Mouse (Mus musculus) MEL (cell line): ENCODE data around the gene Larp4b. TPM values are rescaled to one million over a fixed set of nuclear protein-coding genes. Genes with fewer than 3 reads are reported as not detected.
A peak's percentile ranks its signal among the peaks of the same experiment; 100 is the strongest.

ENCODE experiments used
- DNase-seq: peaks from one replicate; pipeline ENCODE4 v3.0.0; 2011; ENCODE audit warnings: low read depth, low spot score
- H3K27ac ChIP-seq: 2 replicates; pipeline ENCODE4 v1.5.1; 2012; ENCODE audit warnings: low read depth, mild to moderate bottlenecking, control low read depth, low read length, moderate library complexity; ENCODE audit not compliant: control insufficient read depth
- H3K27me3 ChIP-seq, 2 experiments: fragments of 150-350 bp in 1 of 2; sonication (generic) in 1 of 2; 2 replicates each; pipeline ENCODE4 v1.6.1; 2012; ENCODE audit warnings: low read length in 2 of 2, mild to moderate bottlenecking in 2 of 2, improper control_type of control experiment in 1 of 2, moderate library complexity in 1 of 2; ENCODE audit not compliant: insufficient read depth in 2 of 2, control insufficient read depth in 1 of 2
- H3K36me3 ChIP-seq, 2 experiments: 2 replicates each; pipeline ENCODE4 v1.6.1; 2012 to 2014; ENCODE audit warnings: low read length in 2 of 2, improper control_type of control experiment in 1 of 2, inconsistent platforms in 1 of 2, mild to moderate bottlenecking in 1 of 2; ENCODE audit not compliant: insufficient read depth in 2 of 2, control insufficient read depth in 1 of 2
- H3K4me1 ChIP-seq, 2 experiments: fragments of 150-350 bp in 1 of 2; sonication (generic) in 1 of 2; 2 replicates each; pipeline ENCODE4 v1.6.1; 2012; ENCODE audit warnings: low read length in 2 of 2, improper control_type of control experiment in 1 of 2, mild to moderate bottlenecking in 1 of 2; ENCODE audit not compliant: insufficient read depth in 2 of 2, control insufficient read depth in 1 of 2
- H3K4me3 ChIP-seq, 2 experiments: fragments of 150-350 bp in 1 of 2; sonication (generic) in 1 of 2; 2 replicates each; pipeline ENCODE4 v1.5.1; 2012; ENCODE audit warnings: low read depth in 2 of 2, low read length in 2 of 2, mild to moderate bottlenecking in 2 of 2, moderate library complexity in 2 of 2, control low read depth in 1 of 2, improper control_type of control experiment in 1 of 2; ENCODE audit not compliant: control insufficient read depth in 1 of 2, insufficient read depth in 1 of 2
- H3K79me2 ChIP-seq: 2 replicates; pipeline ENCODE4 v1.6.1; 2012; ENCODE audit warnings: mild to moderate bottlenecking, low read length, moderate library complexity; ENCODE audit not compliant: control insufficient read depth, poor library complexity, insufficient read depth
- H3K9ac ChIP-seq: 2 replicates; pipeline ENCODE4 v1.6.1; 2012; ENCODE audit warnings: low read depth, mild to moderate bottlenecking, control low read depth, low read length, moderate library complexity; ENCODE audit not compliant: control insufficient read depth, poor library complexity, severe bottlenecking
- H3K9me3 ChIP-seq: fragments of 150-350 bp; sonication (generic); replicated peaks from 2 replicates; pipeline ENCODE4 v1.6.1; 2012; ENCODE audit warnings: mild to moderate bottlenecking, low read length, improper control_type of control experiment, moderate library complexity; ENCODE audit not compliant: insufficient read depth
- BHLHE40 ChIP-seq: IDR thresholded peaks from 2 replicates; pipeline ENCODE4 v1.6.1; 2012; ENCODE audit warnings: low read depth, mild to moderate bottlenecking, inconsistent platforms, low read length, improper control_type of control experiment, borderline replicate concordance
- CTCF ChIP-seq, 3 experiments: IDR thresholded peaks in 2 of 3; conservative IDR thresholded peaks in 1 of 3; 2 replicates each; pipeline ENCODE4 v1.5.1; 2011 to 2012; ENCODE audit warnings: low read length in 3 of 3, low read depth in 2 of 3, mild to moderate bottlenecking in 2 of 3, improper control_type of control experiment in 1 of 3, inconsistent platforms in 1 of 3, mixed read lengths in 1 of 3, moderate library complexity in 1 of 3; ENCODE audit not compliant: control insufficient read depth in 1 of 3, insufficient read depth in 1 of 3, poor library complexity in 1 of 3, severe bottlenecking in 1 of 3
- ELF1 ChIP-seq: IDR thresholded peaks from 2 replicates; pipeline ENCODE4 v1.6.1; 2014; ENCODE audit warnings: low read depth, mild to moderate bottlenecking, inconsistent platforms, low read length, improper control_type of control experiment, moderate library complexity
- ETS1 ChIP-seq: IDR thresholded peaks from 2 replicates; pipeline ENCODE4 v1.6.1; 2012; ENCODE audit warnings: low read depth, mild to moderate bottlenecking, inconsistent platforms, low read length, improper control_type of control experiment, moderate library complexity
- MAX ChIP-seq: IDR thresholded peaks from 2 replicates; pipeline ENCODE4 v1.6.1; 2011; ENCODE audit warnings: low read length, improper control_type of control experiment
- MAZ ChIP-seq: IDR thresholded peaks from 2 replicates; pipeline ENCODE4 v1.6.1; 2012; ENCODE audit warnings: low read depth, mild to moderate bottlenecking, inconsistent platforms, low read length, improper control_type of control experiment
- MEF2A ChIP-seq: IDR thresholded peaks from 2 replicates; pipeline ENCODE4 v1.6.1; 2014; ENCODE audit warnings: low read depth, mild to moderate bottlenecking, inconsistent platforms, low read length, improper control_type of control experiment; ENCODE audit not compliant: poor library complexity, insufficient replicate concordance, severe bottlenecking; ENCODE audit errors: extremely low read depth
- MXI1 ChIP-seq: IDR thresholded peaks from 2 replicates; pipeline ENCODE4 v1.6.1; 2011; ENCODE audit warnings: mild to moderate bottlenecking, low read depth, low read length, improper control_type of control experiment
- NELFE ChIP-seq: IDR thresholded peaks from 2 replicates; pipeline ENCODE4 v1.6.1; 2011; ENCODE audit warnings: low read depth, low read length, improper control_type of control experiment
- POLR2AphosphoS5 ChIP-seq: IDR thresholded peaks from 2 replicates; pipeline ENCODE4 v1.6.1; 2012; ENCODE audit warnings: low read depth, borderline replicate concordance, mild to moderate bottlenecking, inconsistent platforms, low read length, moderate library complexity, mixed read lengths
- RAD21 ChIP-seq: IDR thresholded peaks from 2 replicates; pipeline ENCODE4 v1.6.1; 2011; ENCODE audit warnings: mild to moderate bottlenecking, low read depth, low read length, improper control_type of control experiment
- SIN3A ChIP-seq: IDR thresholded peaks from 2 replicates; pipeline ENCODE4 v1.6.1; 2012; ENCODE audit warnings: low read length, improper control_type of control experiment, inconsistent platforms
- SMC3 ChIP-seq: IDR thresholded peaks from 2 replicates; pipeline ENCODE4 v1.6.1; 2011; ENCODE audit warnings: low read depth, low read length, improper control_type of control experiment
- TAL1 ChIP-seq: IDR thresholded peaks from 2 replicates; pipeline ENCODE4 v1.6.1; 2012; ENCODE audit warnings: mild to moderate bottlenecking, inconsistent platforms, low read length, moderate library complexity, mixed read lengths
- UBTF ChIP-seq: IDR thresholded peaks from 2 replicates; pipeline ENCODE4 v1.6.1; 2012; ENCODE audit warnings: low read depth, mild to moderate bottlenecking, inconsistent platforms, low read length, improper control_type of control experiment, moderate library complexity, borderline replicate concordance; ENCODE audit not compliant: insufficient read depth
- USF1 ChIP-seq: IDR thresholded peaks from 2 replicates; pipeline ENCODE4 v1.6.1; 2014; ENCODE audit warnings: low read depth, mild to moderate bottlenecking, inconsistent platforms, low read length, improper control_type of control experiment, moderate library complexity
- ZKSCAN1 ChIP-seq: IDR thresholded peaks from 2 replicates; pipeline ENCODE4 v1.6.1; 2012; ENCODE audit warnings: low read depth, mild to moderate bottlenecking, inconsistent platforms, low read length, improper control_type of control experiment, moderate library complexity
- ZMIZ1 ChIP-seq: IDR thresholded peaks from 2 replicates; pipeline ENCODE4 v1.6.1; 2012; ENCODE audit warnings: low read depth, mild to moderate bottlenecking, inconsistent platforms, low read length, improper control_type of control experiment, moderate library complexity
- polyA plus RNA-seq, 2 experiments: library from polyadenylated mRNA; stranded (reverse) in 1 of 2; unstranded in 1 of 2; fragments of >175 nt in 1 of 2; fragments of >200 nt in 1 of 2; gene quantifications; 2 replicates each; pipeline versions ENCODE4 v1.2.1 to v1.2.4; 2012; ENCODE audit warnings: low replicate concordance in 2 of 2, low read depth in 1 of 2; ENCODE audit not compliant: insufficient read length in 2 of 2, insufficient read depth in 1 of 2, missing spikeins in 1 of 2
- total RNA-seq: library from RNA; depleted of rRNA; stranded (reverse); fragments of 300-350 nt; gene quantifications from 2 replicates; pipeline ENCODE4 v1.2.3, GENCODE M21; 2012

The Larp4b gene
- total and polyA plus RNA-seq, 3 experiments, result 57.7 to 340 (median 67.0) TPM

GRCm38 (mm10) chr13:9148830-9149229 is 55.1 kb downstream of the Larp4b start:
- Histone ChIP-seq H3K4me3 (no peak overlapping the region), H3K9ac (no peak overlapping the region), H3K79me2 (no peaks in the 10 kb centered on the region), H3K4me1 (peaks cover 4 to 6% of the 10 kb centered on the region in 2 experiments; a peak in 3 of 4 replicates), H3K27me3 (no peaks in the 10 kb centered on the region), H3K9me3 (no peaks in the 10 kb centered on the region), H3K36me3 (peaks cover 9 to 53% of the 10 kb centered on the region in 2 experiments)
- no peak for DNase-seq
- TF ChIP-seq MEF2A (no peak), BHLHE40 (no peak), POLR2AphosphoS5 (no peak), ZMIZ1 (no peak), CTCF (IDR thresholded peaks at IDR 0.05 in 2 of 3, conservative IDR thresholded peaks at IDR 0.05 in 1 of 3; ENCODE audit: control insufficient read depth in 1 of 3, insufficient read depth in 1 of 3, low read depth in 2 of 3, low read length in 3 of 3, poor library complexity in 1 of 3, severe bottlenecking in 1 of 3) (no peak), ZKSCAN1 (no peak), SIN3A (no peak), SMC3 (no peak)
- TF ChIP-seq, all 39 proteins: peak for 0
- no peak overlapping the region for H3K27ac ChIP-seq

GRCm38 (mm10) chr13:9149473-9150217 is 56.0 kb downstream of the Larp4b start:
- Histone ChIP-seq H3K27ac (peak overlapping the region; percentile 52; the same call in 1 of the 2 replicates), H3K4me1 (peaks cover 4 to 6% of the 10 kb centered on the region in 2 experiments; a peak in 3 of 4 replicates), H3K4me3 (no peak overlapping the region), H3K27me3 (no peaks in the 10 kb centered on the region), H3K9me3 (no peaks in the 10 kb centered on the region), H3K36me3 (peaks cover 11 to 54% of the 10 kb centered on the region in 2 experiments), H3K9ac (no peak overlapping the region), H3K79me2 (no peaks in the 10 kb centered on the region)
- TF ChIP-seq NELFE (no peak), MAX (peak; percentile 57), CTCF (IDR thresholded peaks at IDR 0.05 in 2 of 3, conservative IDR thresholded peaks at IDR 0.05 in 1 of 3; ENCODE audit: control insufficient read depth in 1 of 3, insufficient read depth in 1 of 3, low read depth in 2 of 3, low read length in 3 of 3, poor library complexity in 1 of 3, severe bottlenecking in 1 of 3) (no peak), RAD21 (no peak), MAZ (no peak), ELF1 (0 out of 2 replicates have a peak, but pooled peaks have one; percentile 9), MXI1 (peak; percentile 61; the same call in 1 of the 2 replicates), BHLHE40 (0 out of 2 replicates have a peak, but pooled peaks have one; percentile 12), TAL1 (no peak), ETS1 (0 out of 2 replicates have a peak, but pooled peaks have one; percentile 25), UBTF (no peak), SIN3A (peak; percentile 46; the same call in 1 of the 2 replicates), USF1 (peak; percentile 62), ZKSCAN1 (no peak)
- peak; percentile 69 for DNase-seq
